Mouse (Mus musculus): Measurements from ENCODE around the gene Lrrc20.

Gene Lrrc20

GRCm38 (mm10) chr10:61626551-61626950 lies 150.9 kb downstream of the Lrrc20 start:
- in situ Hi-C loops (cut with MboI; ENCODE audit: low sequenced_read_pairs): no loop called here

- in situ Hi-C loops (cut with MboI; ENCODE audit: low sequenced_read_pairs): no loop called here
Measured at GRCm38 (mm10) chr10:61627195-61627937, 151.8 kb downstream of the Lrrc20 start.

- in situ Hi-C loops (cut with MboI; ENCODE audit: low sequenced_read_pairs): no loop called here
Measured at GRCm38 (mm10) chr10:61627938-61628250, 152.3 kb downstream of the Lrrc20 start.
